Mouse (Mus musculus) heart, postnatal 10 days (tissue): ENCODE measurements at regions not wholly inside any gene's neighbourhood (a gene's known extent, or its start where the extent isn't known, plus 50 kb on each side); places are given as distances from the start of the nearest gene placed in this dataset.

ENCODE experiments used
- DNase-seq, 2 experiments: peaks; one replicate each; pipeline ENCODE4 v3.0.0; 2021
- intact Hi-C: fragments of 180-260 bp; cut with DNase I; formaldehyde crosslinking; loops from one replicate; pipeline ENCODE4 v1.15.1; 2025
- microRNA-seq, 2 experiments: library from miRNA; unstranded; fragments of <30 nt; microRNA quantifications; one replicate each; pipeline ENCODE4 v1.2.0; 2022

- intact Hi-C loops: no loop called here
- DNase-seq: no peak
Measured at GRCm38 (mm10) chr7:139741246-139741903, 57.8 kb upstream of the Cfap46 start.

- DNase-seq: peak; percentile 8 to 28
- intact Hi-C loops: loop anchor here (2.0 kb wide), 1 partner anchor 44 kb away; no protein-coding TSS in a partner anchor
Measured at GRCm38 (mm10) chr7:139746803-139747202, 63.2 kb upstream of the Cfap46 start.

GRCm38 (mm10) chr7:139747290-139748067 is 63.9 kb upstream of the Cfap46 start:
- no peak for DNase-seq
- intact Hi-C loops: loop anchor here (2.0 kb wide), 1 partner anchor 45 kb away; no protein-coding TSS in a partner anchor

- intact Hi-C loops: no loop called here
- DNase-seq: no peak
Measured at GRCm38 (mm10) chr7:139755004-139755403, 71.4 kb upstream of the Cfap46 start.

GRCm38 (mm10) chr7:139762522-139762921 is 71.5 kb upstream of the Adgra1 start:
- peak; percentile 10 to 13 for DNase-seq
- intact Hi-C loops: no loop called here

GRCm38 (mm10) chr7:139763241-139763640 is 70.7 kb upstream of the Adgra1 start:
- intact Hi-C loops: no loop called here
- no peak for DNase-seq

GRCm38 (mm10) chr7:139766296-139766695 is 67.7 kb upstream of the Adgra1 start:
- intact Hi-C loops: no loop called here
- no peak for DNase-seq

- intact Hi-C loops: no loop called here
- no peak for DNase-seq
Measured at GRCm38 (mm10) chr7:139769167-139769566, 64.8 kb upstream of the Adgra1 start.

- DNase-seq: no peak
- intact Hi-C loops: no loop called here
Measured at GRCm38 (mm10) chr7:139777243-139777642, 56.7 kb upstream of the Adgra1 start.

- intact Hi-C loops: no loop called here
- DNase-seq: no peak
Measured at GRCm38 (mm10) chr7:139779876-139780275, 54.1 kb upstream of the Adgra1 start.

- no peak for DNase-seq
- intact Hi-C loops: no loop called here
Measured at GRCm38 (mm10) chr7:139781513-139781912, 52.5 kb upstream of the Adgra1 start.

Small RNA genes in the stretch of these regions (microRNA-seq; reads per million reads assigned to microRNA genes)
- 0 reads per million in 2 experiments for gene Mir6401
